Mouse (Mus musculus): ENCODE measurements around the gene Slc11a2. TPM values are rescaled to one million over a fixed set of nuclear protein-coding genes. Genes with fewer than 3 reads are reported as not detected.
A peak's percentile ranks its signal among the peaks of the same experiment; 100 is the strongest.

The Slc11a2 gene
- polyA plus RNA-seq, 1 experiment from 2014 or later, result 11.6 TPM

GRCm38 (mm10) chr15:100458055-100458454 lies 33.2 kb upstream of the Slc11a2 start:
- H3K27me3 ChIP-seq, result peaks cover 3% of the 10 kb centered on the region; the same call in 1 of the 2 replicates
- H3K36me3 ChIP-seq, result no peaks in the 10 kb centered on the region
- H3K27ac ChIP-seq, result no peak overlapping the region
- H3K9me3 ChIP-seq (replicated peaks), result no peaks in the 10 kb centered on the region
- no peak overlapping the region for H3K4me3 ChIP-seq
- ATAC-seq (replicated peaks; ENCODE audit: insufficient number of reproducible peaks, insufficient read depth, low FRiP score, low read depth), result no peak
- H3K4me2 ChIP-seq, result no peak overlapping the region
- peaks cover 6% of the 10 kb centered on the region; the same call in 1 of the 2 replicates for H3K4me1 ChIP-seq (replicated peaks)
- no peak overlapping the region for H3K9ac ChIP-seq
- WGBS, result 40% methylated on average over 10 of the region's 10 CpGs

DNA sequence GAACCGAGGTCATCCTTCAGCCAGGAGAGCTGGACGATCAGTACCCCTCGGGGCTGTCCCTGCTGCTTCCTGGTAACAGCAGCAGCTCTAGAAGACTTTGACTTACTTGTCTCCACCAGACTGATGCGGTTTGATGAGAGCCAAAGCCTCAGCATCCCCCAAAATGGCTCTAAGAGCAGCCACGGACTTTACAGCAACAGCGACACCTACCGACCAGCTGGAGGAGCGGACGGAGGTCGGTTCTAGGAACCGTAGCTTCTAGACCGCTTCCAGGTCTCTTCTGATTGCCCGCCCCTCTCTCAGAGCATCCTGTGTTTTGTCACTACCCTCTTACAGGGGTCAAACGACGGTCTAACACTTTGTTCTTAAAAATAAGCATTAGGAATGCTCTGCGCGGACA lies 32.5 kb upstream of the Slc11a2 start:
- Histone ChIP-seq H3K4me3 (no peak overlapping the region), H3K9me3 (replicated peaks) (no peaks in the 10 kb centered on the region), H3K9ac (no peak overlapping the region), H3K27ac (no peak overlapping the region), H3K4me1 (replicated peaks) (peaks cover 6% of the 10 kb centered on the region; the same call in 1 of the 2 replicates), H3K4me2 (peak overlapping the region; percentile 32; the same call in 1 of the 2 replicates), H3K36me3 (no peaks in the 10 kb centered on the region), H3K27me3 (peaks cover 3% of the 10 kb centered on the region; the same call in 1 of the 2 replicates)
- WGBS, result 3% methylated on average over 17 of the region's 17 CpGs
- 0 out of 2 replicates have a peak, but pooled peaks have one; percentile 43 for ATAC-seq (replicated peaks; ENCODE audit: insufficient number of reproducible peaks, insufficient read depth, low FRiP score, low read depth)

DNA sequence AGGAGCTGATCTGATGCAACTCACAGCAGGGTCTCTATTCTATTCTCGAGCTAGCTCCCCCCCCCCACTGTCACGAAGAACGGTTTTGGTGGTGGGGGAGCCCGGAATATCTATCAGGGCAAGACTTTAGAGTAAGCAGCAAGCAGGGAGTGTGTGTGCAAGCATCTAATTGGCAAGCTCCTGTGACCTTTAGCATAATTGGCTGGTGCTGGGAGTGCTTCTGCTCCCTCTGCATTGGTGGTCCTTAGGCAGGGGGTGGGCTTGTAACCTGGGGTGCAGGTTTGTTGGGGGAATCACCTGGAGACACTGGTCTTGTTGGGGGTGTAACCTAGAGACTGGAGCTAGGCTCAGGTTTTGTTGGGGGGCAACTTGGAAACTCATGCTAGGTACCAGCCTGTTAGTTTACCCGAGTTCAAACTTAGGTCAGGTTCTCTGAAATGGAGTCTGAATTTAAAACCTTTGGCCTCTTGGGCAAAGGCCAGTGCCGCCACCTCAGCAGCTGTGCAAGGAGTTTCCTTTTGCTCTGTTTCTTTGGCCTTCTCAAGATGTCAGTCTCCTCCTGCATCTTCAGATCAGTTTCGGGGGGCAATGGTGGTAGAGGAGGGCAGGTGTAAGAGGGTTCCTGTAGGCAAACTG lies 31.6 kb upstream of the Slc11a2 start:
- ATAC-seq (replicated peaks; ENCODE audit: insufficient number of reproducible peaks, insufficient read depth, low FRiP score, low read depth), result no peak
- Histone ChIP-seq H3K4me3 (no peak overlapping the region), H3K9ac (no peak overlapping the region), H3K36me3 (no peaks in the 10 kb centered on the region), H3K4me1 (replicated peaks) (peaks cover 6% of the 10 kb centered on the region; the same call in 1 of the 2 replicates), H3K27ac (no peak overlapping the region), H3K9me3 (replicated peaks) (no peaks in the 10 kb centered on the region), H3K27me3 (peaks cover 3% of the 10 kb centered on the region; the same call in 1 of the 2 replicates), H3K4me2 (no peak overlapping the region)
- 72% methylated on average over 7 of the region's 7 CpGs for WGBS

- Histone ChIP-seq H3K9ac (no peak overlapping the region), H3K4me1 (replicated peaks) (no peaks in the 10 kb centered on the region), H3K27ac (no peak overlapping the region), H3K27me3 (no peaks in the 10 kb centered on the region; the same call in 1 of the 2 replicates), H3K36me3 (no peaks in the 10 kb centered on the region), H3K4me3 (no peak overlapping the region), H3K9me3 (replicated peaks) (no peaks in the 10 kb centered on the region), H3K4me2 (no peak overlapping the region)
- 68% methylated on average over 11 of the region's 11 CpGs for WGBS
- ATAC-seq (replicated peaks; ENCODE audit: insufficient number of reproducible peaks, insufficient read depth, low FRiP score, low read depth), result no peak
Observed at GRCm38 (mm10) chr15:100452486-100452885, 27.6 kb upstream of the Slc11a2 start.

DNA sequence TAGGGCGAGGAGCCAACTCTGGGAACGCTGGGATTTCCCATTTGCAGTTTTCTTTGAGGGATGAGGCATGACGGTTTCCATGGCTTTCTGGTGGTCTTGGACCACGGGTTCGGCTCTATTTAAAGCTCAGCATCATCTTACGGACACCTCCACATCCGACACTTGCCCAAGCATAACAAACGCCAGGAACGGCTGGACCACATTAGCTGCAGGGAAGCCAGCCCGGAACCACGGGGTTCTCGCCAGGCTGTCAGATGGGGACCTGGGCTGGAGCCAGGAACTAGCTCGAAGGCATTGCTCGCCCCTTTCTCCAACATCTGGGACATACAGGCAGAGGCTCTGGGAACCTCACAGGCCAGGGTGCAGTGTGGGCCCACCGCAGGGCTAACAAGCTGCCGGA lies 26.4 kb upstream of the Slc11a2 start:
- no peaks in the 10 kb centered on the region for H3K27me3 ChIP-seq
- no peak overlapping the region for H3K4me3 ChIP-seq
- no peaks in the 10 kb centered on the region for H3K9me3 ChIP-seq (replicated peaks)
- no peaks in the 10 kb centered on the region for H3K36me3 ChIP-seq
- 60% methylated on average over 16 of the region's 16 CpGs for WGBS
- H3K9ac ChIP-seq, result no peak overlapping the region
- no peak for ATAC-seq (replicated peaks; ENCODE audit: insufficient number of reproducible peaks, insufficient read depth, low FRiP score, low read depth)
- no peak overlapping the region for H3K4me2 ChIP-seq
- H3K4me1 ChIP-seq (replicated peaks), result no peaks in the 10 kb centered on the region
- H3K27ac ChIP-seq, result no peak overlapping the region

GRCm38 (mm10) chr15:100449495-100449894 lies 24.6 kb upstream of the Slc11a2 start:
- H3K27me3 ChIP-seq, result no peaks in the 10 kb centered on the region
- ATAC-seq (replicated peaks; ENCODE audit: insufficient number of reproducible peaks, insufficient read depth, low FRiP score, low read depth), result no peak
- H3K4me2 ChIP-seq, result no peak overlapping the region
- no peak overlapping the region for H3K4me3 ChIP-seq
- H3K36me3 ChIP-seq, result no peaks in the 10 kb centered on the region
- H3K9ac ChIP-seq, result no peak overlapping the region
- WGBS, result 72% methylated on average over 3 of the region's 3 CpGs
- no peaks in the 10 kb centered on the region for H3K9me3 ChIP-seq (replicated peaks)
- H3K27ac ChIP-seq, result no peak overlapping the region
- no peaks in the 10 kb centered on the region for H3K4me1 ChIP-seq (replicated peaks)

GRCm38 (mm10) chr15:100448572-100448971 lies 23.7 kb upstream of the Slc11a2 start:
- H3K36me3 ChIP-seq, result no peaks in the 10 kb centered on the region
- no peaks in the 10 kb centered on the region for H3K9me3 ChIP-seq (replicated peaks)
- H3K27ac ChIP-seq, result no peak overlapping the region
- H3K4me1 ChIP-seq (replicated peaks), result peaks cover 6% of the 10 kb centered on the region
- WGBS, result 70% methylated on average over 4 of the region's 4 CpGs
- H3K27me3 ChIP-seq, result no peaks in the 10 kb centered on the region
- H3K9ac ChIP-seq, result no peak overlapping the region
- H3K4me2 ChIP-seq, result no peak overlapping the region
- ATAC-seq (replicated peaks; ENCODE audit: insufficient number of reproducible peaks, insufficient read depth, low FRiP score, low read depth), result no peak
- no peak overlapping the region for H3K4me3 ChIP-seq

DNA sequence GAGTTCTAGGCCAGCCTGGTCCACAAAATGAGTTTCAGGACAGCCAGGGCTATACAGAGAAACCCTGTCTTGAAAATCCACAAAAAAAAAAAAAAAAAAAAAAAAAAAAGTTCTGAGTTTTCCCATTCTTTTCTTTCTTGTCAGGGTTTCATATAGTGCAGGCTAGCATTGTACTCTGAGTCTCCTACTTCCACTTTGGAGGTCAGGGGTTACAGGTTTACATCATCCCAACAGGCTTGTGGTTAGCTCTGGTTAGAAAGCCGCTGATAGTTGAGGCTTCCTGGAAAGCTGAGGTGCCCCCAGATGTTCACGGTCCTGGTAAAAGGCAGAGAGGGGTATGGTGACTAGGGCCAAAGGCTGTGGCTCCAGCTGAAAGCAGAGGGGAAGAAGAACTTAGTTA lies 22.0 kb upstream of the Slc11a2 start:
- Histone ChIP-seq H3K4me3 (no peak overlapping the region), H3K36me3 (no peaks in the 10 kb centered on the region), H3K27me3 (no peaks in the 10 kb centered on the region), H3K9me3 (replicated peaks) (no peaks in the 10 kb centered on the region), H3K27ac (no peak overlapping the region), H3K4me1 (replicated peaks) (peaks cover 6% of the 10 kb centered on the region), H3K4me2 (no peak overlapping the region), H3K9ac (no peak overlapping the region)
- no peak for ATAC-seq (replicated peaks; ENCODE audit: insufficient number of reproducible peaks, insufficient read depth, low FRiP score, low read depth)
- WGBS, result 75% methylated on average over 2 of the region's 2 CpGs

DNA sequence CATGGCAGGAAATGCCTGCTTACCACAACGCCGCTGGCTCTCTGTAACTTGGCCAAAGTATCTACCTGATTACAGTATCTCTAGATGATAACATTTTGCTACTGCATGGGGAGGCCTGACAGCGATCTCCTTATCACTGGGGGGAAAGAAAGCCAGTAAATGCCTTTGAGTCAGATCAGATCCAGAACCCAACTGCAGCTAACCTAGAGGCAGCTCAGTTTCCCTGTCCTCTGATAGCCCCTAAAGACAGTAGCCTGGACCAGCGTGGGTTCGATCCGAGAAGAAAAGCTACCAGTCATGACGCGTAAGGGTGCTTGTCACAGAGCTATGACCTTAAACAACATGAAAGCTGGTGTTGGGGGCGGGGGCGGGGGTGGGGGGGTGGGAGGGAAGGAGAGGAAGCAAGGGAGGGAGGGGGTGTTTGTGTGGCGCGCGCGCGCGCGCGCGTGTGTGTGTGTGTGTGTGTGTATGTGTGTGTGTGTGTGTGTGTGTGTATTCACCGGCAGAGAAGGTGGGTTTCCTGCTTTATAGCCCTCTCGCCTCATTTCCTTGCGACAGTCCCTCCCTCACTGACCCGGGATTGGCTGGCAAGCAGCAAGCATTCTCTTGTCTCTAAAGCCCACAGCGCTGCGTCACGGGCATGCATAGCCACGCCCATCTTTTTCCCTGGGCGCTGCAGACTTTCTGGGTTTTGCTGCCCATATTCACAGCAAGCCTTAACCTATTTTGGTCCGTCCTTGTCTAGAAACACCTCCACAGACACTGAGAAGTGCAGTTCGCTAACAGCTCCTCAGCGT lies 18.5 kb upstream of the Slc11a2 start:
- peak overlapping the region; percentile 80 for H3K27ac ChIP-seq
- H3K27me3 ChIP-seq, result no peaks in the 10 kb centered on the region
- H3K4me2 ChIP-seq, result peak overlapping the region; percentile 73
- WGBS, result under 1% methylated on average over 20 of the region's 31 CpGs
- ATAC-seq (replicated peaks; ENCODE audit: insufficient number of reproducible peaks, insufficient read depth, low FRiP score, low read depth), result peak; percentile 98
- H3K4me3 ChIP-seq, result peak overlapping the region; percentile 51
- H3K36me3 ChIP-seq, result no peaks in the 10 kb centered on the region
- peak overlapping the region; percentile 58 for H3K9ac ChIP-seq
- H3K4me1 ChIP-seq (replicated peaks), result peaks cover 6% of the 10 kb centered on the region
- H3K9me3 ChIP-seq (replicated peaks), result no peaks in the 10 kb centered on the region

DNA sequence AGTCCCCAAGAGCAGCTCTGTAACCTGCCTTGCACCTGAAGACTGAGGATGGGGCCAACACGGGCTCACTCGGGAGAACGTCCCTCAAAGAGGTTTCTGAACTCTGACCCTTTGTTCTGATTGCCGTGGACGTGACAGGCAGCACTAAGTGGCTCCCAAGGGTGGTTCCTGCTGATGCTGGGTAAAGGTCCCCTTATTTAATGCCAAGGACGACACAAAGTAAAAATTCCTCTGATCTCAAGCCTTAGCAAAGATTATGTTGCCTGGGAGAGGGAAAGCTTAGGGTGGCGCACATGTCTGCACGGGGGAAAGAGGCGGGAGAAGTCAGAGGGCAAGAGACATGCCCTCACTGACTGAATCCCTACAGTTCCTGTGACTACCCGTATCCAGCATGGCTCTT lies 11.6 kb upstream of the Slc11a2 start:
- no peak for ATAC-seq (replicated peaks; ENCODE audit: insufficient number of reproducible peaks, insufficient read depth, low FRiP score, low read depth)
- H3K4me1 ChIP-seq (replicated peaks), result peaks cover 3% of the 10 kb centered on the region; the same call in 1 of the 2 replicates

DNA sequence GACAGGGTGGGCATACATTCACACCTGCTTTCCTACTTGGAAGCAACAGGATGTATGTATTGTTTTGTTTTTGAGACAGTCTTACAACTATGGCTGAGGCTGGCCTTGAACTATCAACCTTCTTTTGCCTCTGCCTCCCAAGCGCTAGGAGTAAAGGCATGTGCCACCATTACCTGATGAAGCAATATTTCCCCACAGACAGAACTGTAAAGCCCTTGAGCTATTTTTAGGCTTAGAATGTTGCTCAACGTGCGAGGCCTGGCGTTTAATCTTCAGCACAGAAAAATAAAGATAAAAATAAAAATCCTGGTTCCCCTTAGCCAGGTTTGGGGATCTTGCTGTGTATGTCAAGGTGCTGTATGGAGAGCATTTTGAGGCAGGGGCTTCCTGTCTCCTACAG lies 11.2 kb upstream of the Slc11a2 start:
- Histone ChIP-seq H3K9ac (no peak overlapping the region), H3K27me3 (no peaks in the 10 kb centered on the region), H3K36me3 (no peaks in the 10 kb centered on the region), H3K4me3 (no peak overlapping the region), H3K4me2 (no peak overlapping the region), H3K4me1 (replicated peaks) (peaks cover 3% of the 10 kb centered on the region; the same call in 1 of the 2 replicates), H3K27ac (0 out of 2 replicates have a peak overlapping the region, but pooled peaks have one; percentile 15), H3K9me3 (replicated peaks) (no peaks in the 10 kb centered on the region)
- WGBS, result 39% methylated on average over 4 of the region's 4 CpGs
- no peak for ATAC-seq (replicated peaks; ENCODE audit: insufficient number of reproducible peaks, insufficient read depth, low FRiP score, low read depth)

More for the DNA sequence above, 11.6 kb upstream of the Slc11a2 start:
- Histone ChIP-seq H3K4me3 (no peak overlapping the region), H3K4me2 (no peak overlapping the region), H3K9ac (no peak overlapping the region), H3K27me3 (no peaks in the 10 kb centered on the region), H3K9me3 (replicated peaks) (no peaks in the 10 kb centered on the region), H3K36me3 (no peaks in the 10 kb centered on the region), H3K27ac (0 out of 2 replicates have a peak overlapping the region, but pooled peaks have one; percentile 15)
- 61% methylated on average over 10 of the region's 10 CpGs for WGBS
